Mouse (Mus musculus): Measurements from ENCODE around the gene Klk15. TPM values are rescaled to one million over a fixed set of nuclear protein-coding genes. Genes with fewer than 3 reads are reported as not detected.
"Not testable (repeated sequence)": the region's sequence is repeated elsewhere in the genome, so short reads cannot be mapped to it uniquely, and the experiment has no call there.

Gene Klk15
- polyA plus RNA-seq, 1 experiment from 2014 or later: not detected

DNA sequence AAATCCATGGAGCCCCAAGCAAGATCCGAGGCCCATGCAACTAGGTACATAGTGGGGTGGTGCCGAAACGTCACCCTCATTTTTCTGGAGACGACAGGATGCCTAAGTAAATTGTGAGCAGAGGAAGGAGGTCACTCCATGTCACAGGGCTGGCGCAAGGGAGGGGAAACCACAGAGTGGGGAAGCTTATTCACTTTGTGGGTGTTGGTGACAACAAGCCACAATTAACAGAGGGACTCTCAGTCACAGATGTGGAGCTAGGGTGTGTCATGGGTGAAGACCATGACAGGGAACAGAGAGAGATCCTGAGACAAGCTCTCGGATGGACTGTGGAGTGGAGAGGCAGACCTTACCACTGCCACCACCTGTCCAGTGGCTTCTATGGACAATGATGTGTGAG, 12.5 kb upstream of the Klk15 start:
- H3K4me3 ChIP-seq (replicated peaks; ENCODE audit: low read length): no peak overlapping the region
- H3K4me1 ChIP-seq (replicated peaks; ENCODE audit: control insufficient read depth, insufficient read depth, low read length): no peaks in the 10 kb centered on the region
- 87% methylated on average over 6 of the region's 6 CpGs for WGBS
- H3K36me3 ChIP-seq (ENCODE audit: control insufficient read depth, insufficient read depth): no peaks in the 10 kb centered on the region
- no peak overlapping the region for H3K4me2 ChIP-seq (ENCODE audit: low read length)
- H3K27ac ChIP-seq (ENCODE audit: low read length): no peak overlapping the region
- H3K27me3 ChIP-seq (replicated peaks; ENCODE audit: control insufficient read depth, insufficient read depth, low read length): no peaks in the 10 kb centered on the region
- H3K9me3 ChIP-seq (ENCODE audit: control insufficient read depth, low read length): no peaks in the 10 kb centered on the region
- no peak overlapping the region for H3K9ac ChIP-seq (replicated peaks; ENCODE audit: low read depth, low read length)
- no peak for ATAC-seq

DNA sequence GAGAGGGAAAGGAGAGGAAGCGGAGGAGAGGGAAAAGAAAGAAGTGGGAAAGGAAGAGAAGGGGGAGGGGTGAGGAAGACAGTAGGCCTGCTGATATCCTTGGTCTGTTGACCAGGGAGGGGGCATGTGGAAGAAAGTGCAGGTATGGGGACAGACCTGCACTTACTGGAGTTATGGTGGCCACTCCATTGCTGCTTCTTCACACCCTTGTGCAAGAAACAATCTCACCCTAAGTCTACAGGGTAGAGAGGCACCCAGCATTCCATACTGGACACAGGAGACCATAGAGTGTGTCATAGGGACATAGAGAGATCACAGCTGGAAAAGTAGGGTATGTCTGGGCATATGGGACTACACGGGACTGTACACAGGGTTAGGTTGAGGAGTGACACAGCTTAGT, 11.6 kb upstream of the Klk15 start:
- no peaks in the 10 kb centered on the region for H3K36me3 ChIP-seq (ENCODE audit: control insufficient read depth, insufficient read depth)
- no peaks in the 10 kb centered on the region for H3K4me1 ChIP-seq (replicated peaks; ENCODE audit: control insufficient read depth, insufficient read depth, low read length)
- H3K4me3 ChIP-seq (replicated peaks; ENCODE audit: low read length): no peak overlapping the region
- no peaks in the 10 kb centered on the region for H3K27me3 ChIP-seq (replicated peaks; ENCODE audit: control insufficient read depth, insufficient read depth, low read length)
- H3K9ac ChIP-seq (replicated peaks; ENCODE audit: low read depth, low read length): no peak overlapping the region
- no peak for ATAC-seq
- H3K9me3 ChIP-seq (ENCODE audit: control insufficient read depth, low read length): no peaks in the 10 kb centered on the region
- H3K27ac ChIP-seq (ENCODE audit: low read length): no peak overlapping the region
- H3K4me2 ChIP-seq (ENCODE audit: low read length): no peak overlapping the region
- 85% methylated on average over 2 of the region's 2 CpGs for WGBS

DNA sequence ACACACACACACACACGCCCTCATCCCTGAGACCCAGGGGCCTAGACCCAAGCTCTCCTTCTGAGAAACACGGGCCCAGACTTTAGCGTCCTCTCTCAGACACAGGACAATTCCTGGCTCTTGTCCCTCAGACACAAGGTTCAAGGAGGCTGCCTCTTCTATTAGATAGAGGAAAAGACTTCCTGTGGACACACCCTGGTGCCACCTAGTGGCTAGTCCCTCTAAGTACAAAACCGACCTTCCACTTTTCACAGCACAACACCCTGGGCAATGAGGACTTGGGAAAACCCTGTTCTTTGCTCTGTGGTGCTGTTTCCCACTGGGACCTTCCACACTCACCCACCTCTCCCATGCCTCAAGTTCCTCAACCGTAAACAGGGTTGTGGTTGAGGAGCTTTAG, 7.6 kb upstream of the Klk15 start:
- no peak overlapping the region for H3K9ac ChIP-seq (replicated peaks; ENCODE audit: low read depth, low read length)
- 71% methylated on average over 5 of the region's 5 CpGs for WGBS
- no peak overlapping the region for H3K27ac ChIP-seq (ENCODE audit: low read length)
- no peaks in the 10 kb centered on the region for H3K27me3 ChIP-seq (replicated peaks; ENCODE audit: control insufficient read depth, insufficient read depth, low read length)
- H3K4me2 ChIP-seq (ENCODE audit: low read length): no peak overlapping the region
- no peaks in the 10 kb centered on the region for H3K4me1 ChIP-seq (replicated peaks; ENCODE audit: control insufficient read depth, insufficient read depth, low read length)
- H3K4me3 ChIP-seq (replicated peaks; ENCODE audit: low read length): no peak overlapping the region
- H3K36me3 ChIP-seq (ENCODE audit: control insufficient read depth, insufficient read depth): no peaks in the 10 kb centered on the region
- no peak for ATAC-seq
- no peaks in the 10 kb centered on the region for H3K9me3 ChIP-seq (ENCODE audit: control insufficient read depth, low read length)

DNA sequence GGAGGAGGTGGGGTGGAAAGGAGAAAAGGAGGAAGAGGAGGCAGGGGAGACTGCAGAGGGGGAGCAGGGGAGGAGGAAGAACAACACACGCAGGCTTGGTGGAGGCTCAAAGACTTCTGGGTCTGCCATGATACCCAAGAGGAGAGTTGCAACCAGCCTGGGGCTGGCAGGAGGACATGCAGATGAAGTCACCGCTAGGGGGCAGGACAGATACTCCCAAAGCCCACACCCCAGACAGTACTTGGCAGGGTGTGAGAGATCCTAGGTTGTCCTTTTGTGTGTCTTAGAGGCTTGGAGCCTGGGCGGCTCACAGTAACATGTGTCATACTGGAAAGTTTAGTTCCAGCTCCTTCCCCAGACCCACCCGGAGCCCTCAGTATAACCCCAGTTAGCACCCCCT, 5.0 kb upstream of the Klk15 start:
- ATAC-seq: no peak
- Histone ChIP-seq H3K9me3 (ENCODE audit: control insufficient read depth, low read length) (no peaks in the 10 kb centered on the region), H3K36me3 (ENCODE audit: control insufficient read depth, insufficient read depth) (no peaks in the 10 kb centered on the region), H3K4me3 (replicated peaks; ENCODE audit: low read length) (no peak overlapping the region), H3K4me1 (replicated peaks; ENCODE audit: control insufficient read depth, insufficient read depth, low read length) (no peaks in the 10 kb centered on the region), H3K4me2 (ENCODE audit: low read length) (no peak overlapping the region), H3K27me3 (replicated peaks; ENCODE audit: control insufficient read depth, insufficient read depth, low read length) (0 out of 2 replicates have a peak, but pooled peaks cover 3% of the 10 kb centered on the region), H3K9ac (replicated peaks; ENCODE audit: low read depth, low read length) (no peak overlapping the region), H3K27ac (ENCODE audit: low read length) (no peak overlapping the region)
- 45% methylated on average over 4 of the region's 4 CpGs for WGBS

DNA sequence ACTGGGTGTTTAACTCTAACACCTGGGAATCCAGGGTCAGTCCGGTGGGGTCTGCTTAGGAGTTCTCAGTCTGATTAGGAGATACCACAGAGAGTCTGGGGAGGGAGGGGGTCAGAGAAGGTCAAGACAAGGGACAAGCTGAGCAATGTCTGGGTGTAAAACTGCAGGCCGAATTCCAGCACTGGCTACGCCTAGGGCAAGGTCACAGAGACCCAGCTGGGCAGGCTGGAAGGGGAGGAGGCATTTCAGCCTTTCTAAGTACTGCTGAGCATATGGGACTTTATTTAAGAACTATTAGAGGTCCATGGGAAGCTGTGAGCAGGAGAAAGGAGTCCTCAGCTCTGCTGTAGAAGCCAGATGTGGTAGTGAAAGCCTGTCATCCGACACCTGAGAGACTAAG, 1.2 kb upstream of the Klk15 start:
- no peak overlapping the region for H3K4me2 ChIP-seq (ENCODE audit: low read length)
- 0 out of 2 replicates have a peak, but pooled peaks cover 3% of the 10 kb centered on the region for H3K27me3 ChIP-seq (replicated peaks; ENCODE audit: control insufficient read depth, insufficient read depth, low read length)
- H3K9me3 ChIP-seq (ENCODE audit: control insufficient read depth, low read length): no peaks in the 10 kb centered on the region
- 70% methylated on average over 4 of the region's 4 CpGs for WGBS
- H3K9ac ChIP-seq (replicated peaks; ENCODE audit: low read depth, low read length): no peak overlapping the region
- no peaks in the 10 kb centered on the region for H3K4me1 ChIP-seq (replicated peaks; ENCODE audit: control insufficient read depth, insufficient read depth, low read length)
- H3K27ac ChIP-seq (ENCODE audit: low read length): no peak overlapping the region
- ATAC-seq: no peak
- H3K36me3 ChIP-seq (ENCODE audit: control insufficient read depth, insufficient read depth): no peaks in the 10 kb centered on the region
- no peak overlapping the region for H3K4me3 ChIP-seq (replicated peaks; ENCODE audit: low read length)

DNA sequence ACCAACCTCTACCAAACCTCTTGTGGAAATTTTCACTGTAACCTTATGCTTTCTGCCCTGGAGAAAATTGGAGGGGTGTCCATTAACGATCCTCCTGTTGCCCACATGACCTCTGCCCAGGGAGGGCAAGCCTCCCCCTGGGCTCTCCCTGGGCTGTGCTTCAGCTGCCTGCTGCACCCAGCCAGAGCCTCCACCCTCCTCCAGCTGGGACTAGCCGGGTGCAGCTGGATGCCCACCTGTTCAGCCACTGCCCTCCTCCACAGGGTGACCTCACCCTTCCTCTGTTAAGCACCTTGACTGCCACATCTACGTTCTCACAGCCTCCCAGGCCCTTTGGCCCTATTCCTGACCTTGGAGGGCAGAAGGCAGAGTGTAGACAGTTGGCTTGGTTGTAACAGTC, 1.2 kb downstream of the Klk15 start:
- 0 out of 2 replicates have a peak, but pooled peaks cover 3% of the 10 kb centered on the region for H3K27me3 ChIP-seq (replicated peaks; ENCODE audit: control insufficient read depth, insufficient read depth, low read length)
- no peak overlapping the region for H3K4me3 ChIP-seq (replicated peaks; ENCODE audit: low read length)
- H3K27ac ChIP-seq (ENCODE audit: low read length): no peak overlapping the region
- H3K9ac ChIP-seq (replicated peaks; ENCODE audit: low read depth, low read length): no peak overlapping the region
- H3K36me3 ChIP-seq (ENCODE audit: control insufficient read depth, insufficient read depth): no peaks in the 10 kb centered on the region
- H3K4me2 ChIP-seq (ENCODE audit: low read length): no peak overlapping the region
- no peaks in the 10 kb centered on the region for H3K9me3 ChIP-seq (ENCODE audit: control insufficient read depth, low read length)
- no peaks in the 10 kb centered on the region for H3K4me1 ChIP-seq (replicated peaks; ENCODE audit: control insufficient read depth, insufficient read depth, low read length)
- 66% methylated on average over 3 of the region's 3 CpGs for WGBS
- ATAC-seq: no peak

DNA sequence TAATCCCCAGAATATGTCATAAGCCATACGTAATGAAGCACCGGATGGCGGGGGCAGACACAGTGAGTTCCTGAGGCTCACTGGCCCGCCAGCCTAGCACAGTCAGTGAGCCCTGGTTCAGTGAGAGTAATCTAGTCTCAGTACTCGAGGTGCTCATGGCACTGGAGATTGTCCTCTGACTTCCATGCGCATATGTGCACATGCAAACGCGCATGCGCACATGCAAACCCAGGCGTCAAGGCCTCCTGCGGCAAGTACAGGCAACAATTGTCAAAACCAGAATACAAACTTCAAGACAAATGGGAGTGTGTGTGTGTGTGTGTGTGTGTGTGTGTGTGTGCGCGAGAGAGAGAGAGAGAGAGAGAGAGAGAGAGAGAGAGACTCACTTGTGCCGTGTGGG, 3.0 kb downstream of the Klk15 start:
- Histone ChIP-seq H3K27me3 (replicated peaks; ENCODE audit: control insufficient read depth, insufficient read depth, low read length) (no peaks in the 10 kb centered on the region), H3K4me1 (replicated peaks; ENCODE audit: control insufficient read depth, insufficient read depth, low read length) (no peaks in the 10 kb centered on the region), H3K36me3 (ENCODE audit: control insufficient read depth, insufficient read depth) (no peaks in the 10 kb centered on the region), H3K4me3 (replicated peaks; ENCODE audit: low read length) (no peak overlapping the region), H3K9ac (replicated peaks; ENCODE audit: low read depth, low read length) (no peak overlapping the region), H3K27ac (ENCODE audit: low read length) (no peak overlapping the region), H3K4me2 (ENCODE audit: low read length) (no peak overlapping the region), H3K9me3 (ENCODE audit: control insufficient read depth, low read length) (no peaks in the 10 kb centered on the region)
- 91% methylated on average over 14 of the region's 14 CpGs for WGBS
- no peak for ATAC-seq

DNA sequence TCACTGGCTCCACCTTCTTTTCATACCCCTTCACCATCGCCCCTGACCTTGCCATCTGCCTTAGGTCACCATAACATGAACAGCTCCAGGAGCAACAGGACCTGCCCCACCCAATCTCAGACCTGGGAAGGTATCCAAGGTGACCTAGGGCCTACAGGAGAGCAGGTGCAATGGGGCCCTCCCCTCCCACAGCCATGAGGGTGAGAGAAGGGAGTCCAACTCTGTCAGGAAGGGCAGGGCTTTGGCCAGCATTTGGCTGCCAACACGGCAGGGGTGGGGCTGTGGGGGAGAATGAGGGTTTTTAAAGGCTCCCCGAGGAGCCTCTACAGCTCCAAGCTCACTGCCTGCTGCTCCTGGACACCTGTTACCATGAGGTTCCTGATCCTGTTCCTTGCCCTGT, 8.8 kb downstream of the Klk15 start:
- H3K4me1 ChIP-seq (replicated peaks; ENCODE audit: control insufficient read depth, insufficient read depth, low read length): not testable (repeated sequence)
- WGBS: 72% methylated on average over 3 of the region's 3 CpGs

DNA sequence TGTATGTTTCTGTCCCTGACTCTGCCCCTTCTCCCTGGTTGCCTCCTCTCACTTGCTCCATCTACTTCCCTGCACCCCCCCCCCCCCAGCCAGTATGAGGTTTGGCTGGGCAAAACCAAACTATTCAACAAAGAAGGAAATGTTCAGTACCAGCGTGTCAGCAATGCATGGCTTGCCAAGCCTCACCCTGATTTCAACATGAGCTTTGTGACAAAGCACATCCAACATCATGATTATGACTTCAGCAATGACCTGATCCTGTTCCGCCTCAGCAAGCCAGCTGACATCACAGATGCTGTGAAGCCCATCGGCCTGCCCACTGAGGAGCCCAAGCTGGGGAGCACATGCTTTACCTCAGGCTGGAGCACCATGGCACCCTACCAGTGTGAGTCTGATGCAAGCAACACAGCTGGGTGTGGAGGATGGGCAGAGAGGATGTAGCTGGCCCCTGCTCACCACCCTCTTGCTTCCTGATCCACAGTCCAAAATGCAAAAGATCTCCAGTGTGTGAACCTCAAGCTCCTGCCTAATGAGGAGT, 11.3 kb downstream of the Klk15 start:
- no peaks in the 10 kb centered on the region for H3K27me3 ChIP-seq (replicated peaks; ENCODE audit: control insufficient read depth, insufficient read depth, low read length)
- H3K4me1 ChIP-seq (replicated peaks; ENCODE audit: control insufficient read depth, insufficient read depth, low read length): no peaks in the 10 kb centered on the region
- 86% methylated on average over 3 of the region's 3 CpGs for WGBS
- H3K4me2 ChIP-seq (ENCODE audit: low read length): no peak overlapping the region
- no peak overlapping the region for H3K27ac ChIP-seq (ENCODE audit: low read length)
- H3K9ac ChIP-seq (replicated peaks; ENCODE audit: low read depth, low read length): no peak overlapping the region
- no peaks in the 10 kb centered on the region for H3K9me3 ChIP-seq (ENCODE audit: control insufficient read depth, low read length)
- no peak for ATAC-seq
- no peak overlapping the region for H3K4me3 ChIP-seq (replicated peaks; ENCODE audit: low read length)
- H3K36me3 ChIP-seq (ENCODE audit: control insufficient read depth, insufficient read depth): no peaks in the 10 kb centered on the region

More for the DNA sequence above, 8.8 kb downstream of the Klk15 start:
- not testable (repeated sequence) for ATAC-seq; H3K36me3 ChIP-seq (ENCODE audit: control insufficient read depth, insufficient read depth); H3K9me3 ChIP-seq (ENCODE audit: control insufficient read depth, low read length); H3K27ac ChIP-seq (ENCODE audit: low read length); H3K4me3 ChIP-seq (replicated peaks; ENCODE audit: low read length); H3K27me3 ChIP-seq (replicated peaks; ENCODE audit: control insufficient read depth, insufficient read depth, low read length); H3K4me2 ChIP-seq (ENCODE audit: low read length); H3K9ac ChIP-seq (replicated peaks; ENCODE audit: low read depth, low read length)

DNA sequence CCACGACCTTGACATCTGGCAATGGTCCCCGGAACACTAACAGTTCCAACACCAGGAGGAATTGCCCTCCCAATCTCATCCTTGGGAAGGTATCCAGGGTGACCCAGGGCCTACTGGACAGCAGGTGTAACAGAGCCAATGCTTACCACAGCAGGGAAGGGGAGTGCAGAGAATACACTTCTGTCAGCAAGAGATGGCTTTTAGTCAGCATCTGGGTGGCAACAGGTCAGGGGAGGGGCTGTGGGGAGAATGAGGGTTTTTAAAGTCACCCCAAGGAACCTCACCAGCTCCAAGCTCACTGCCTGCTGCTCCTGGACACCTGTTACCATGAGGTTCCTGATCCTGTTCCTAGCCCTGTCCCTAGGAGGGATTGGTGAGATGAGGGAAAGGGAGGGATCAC, 16.8 kb downstream of the Klk15 start, which contains the start of gene Klk1b8:
TSS of gene Klk1b8 (plus strand) at position 301 of the 400 bp plus-strand sequence.
- no peaks in the 10 kb centered on the region for H3K9me3 ChIP-seq (ENCODE audit: control insufficient read depth, low read length)
- no peak within 1 kb of the TSS for H3K4me2 ChIP-seq (ENCODE audit: low read length)
- no peaks in the 10 kb centered on the region for H3K4me1 ChIP-seq (replicated peaks; ENCODE audit: control insufficient read depth, insufficient read depth, low read length)
- H3K36me3 ChIP-seq (ENCODE audit: control insufficient read depth, insufficient read depth): no peaks in the 10 kb centered on the region
- 79% methylated on average over 2 of the region's 2 CpGs for WGBS
- no peaks in the 10 kb centered on the region for H3K27me3 ChIP-seq (replicated peaks; ENCODE audit: control insufficient read depth, insufficient read depth, low read length)
- no peak within 1 kb of the TSS for H3K27ac ChIP-seq (ENCODE audit: low read length)
- H3K9ac ChIP-seq (replicated peaks; ENCODE audit: low read depth, low read length): no peak within 1 kb of the TSS
- H3K4me3 ChIP-seq (replicated peaks; ENCODE audit: low read length): no peak within 1 kb of the TSS
- no peak for ATAC-seq
